Mouse (Mus musculus): ENCODE measurements around the gene Szt2. TPM values are rescaled to one million over a fixed set of nuclear protein-coding genes. Genes with fewer than 3 reads are reported as not detected.
A peak's percentile ranks its signal among the peaks of the same experiment; 100 is the strongest.

The Szt2 gene
- polyA plus RNA-seq (2016; fragmentation: Nextera tagmentation; extraction: Ambion mirVana) = 6.7 and 8.6 TPM in 2 replicates

GRCm38 (mm10) chr4:118409142-118409900 is at the start of gene Szt2, which contains the start of gene Med8:
Gene Szt2 (minus strand): TSS chr4:118409273.
Gene Med8 (plus strand): TSS chr4:118409337.
- peak within 1 kb of the TSS; percentile 93 for H3K27ac ChIP-seq
- H3K27me3 ChIP-seq (ENCODE audit: insufficient read depth, poor library complexity, severe bottlenecking) = no peaks in the 10 kb centered on the region
- peak within 1 kb of the TSS; percentile 94 for H3K4me3 ChIP-seq
- peaks cover 16% of the 10 kb centered on the region for H3K4me1 ChIP-seq
- H3K9me3 ChIP-seq = no peaks in the 10 kb centered on the region
- peak; percentile 97 for DNase-seq (ENCODE audit: low spot score)
- under 1% methylated on average over 53 of the region's 53 CpGs for WGBS
- H3K36me3 ChIP-seq = peaks cover 47% of the 10 kb centered on the region

GRCm38 (mm10) chr4:118457345-118457975 is 48.4 kb upstream of the Szt2 start, which contains the start of gene Mpl:
Gene Mpl (minus strand): TSS chr4:118457513.
- 58% methylated on average over 9 of the region's 9 CpGs for WGBS
- Histone ChIP-seq H3K27me3 (ENCODE audit: insufficient read depth, poor library complexity, severe bottlenecking) (no peaks in the 10 kb centered on the region; the same call in 1 of the 2 replicates), H3K9me3 (no peaks in the 10 kb centered on the region), H3K27ac (peak within 1 kb of the TSS; percentile 67), H3K4me3 (no peak within 1 kb of the TSS), H3K4me1 (peaks cover 12% of the 10 kb centered on the region), H3K36me3 (no peaks in the 10 kb centered on the region)
- DNase-seq (ENCODE audit: low spot score) = no peak

GRCm38 (mm10) chr4:118446415-118447153 is 37.5 kb upstream of the Szt2 start:
- Histone ChIP-seq H3K27ac (peak overlapping the region; percentile 72; the same call in 1 of the 2 replicates), H3K27me3 (ENCODE audit: insufficient read depth, poor library complexity, severe bottlenecking) (peaks cover 12% of the 10 kb centered on the region; the same call in 1 of the 2 replicates), H3K36me3 (no peaks in the 10 kb centered on the region), H3K4me3 (peak overlapping the region; percentile 59), H3K4me1 (peaks cover 12% of the 10 kb centered on the region), H3K9me3 (no peaks in the 10 kb centered on the region)
- WGBS = 35% methylated on average over 24 of the region's 24 CpGs
- DNase-seq (ENCODE audit: low spot score) = no peak

GRCm38 (mm10) chr4:118445781-118446414 is 36.8 kb upstream of the Szt2 start:
- Histone ChIP-seq H3K27ac (peak overlapping the region; percentile 72; the same call in 1 of the 2 replicates), H3K4me3 (peak overlapping the region; percentile 59), H3K36me3 (no peaks in the 10 kb centered on the region), H3K27me3 (ENCODE audit: insufficient read depth, poor library complexity, severe bottlenecking) (peaks cover 12% of the 10 kb centered on the region; the same call in 1 of the 2 replicates), H3K4me1 (peaks cover 12% of the 10 kb centered on the region), H3K9me3 (no peaks in the 10 kb centered on the region)
- DNase-seq (ENCODE audit: low spot score) = peak; percentile 81
- WGBS = 18% methylated on average over 18 of the region's 18 CpGs

- no peak overlapping the region for H3K4me3 ChIP-seq
- peaks cover 12% of the 10 kb centered on the region; the same call in 1 of the 2 replicates for H3K27me3 ChIP-seq (ENCODE audit: insufficient read depth, poor library complexity, severe bottlenecking)
- H3K9me3 ChIP-seq = no peaks in the 10 kb centered on the region
- no peaks in the 10 kb centered on the region for H3K36me3 ChIP-seq
- no peak for DNase-seq (ENCODE audit: low spot score)
- WGBS = 79% methylated on average over 10 of the region's 10 CpGs
- no peak overlapping the region for H3K27ac ChIP-seq
- peaks cover 12% of the 10 kb centered on the region for H3K4me1 ChIP-seq
Observed at GRCm38 (mm10) chr4:118445088-118445487, 36.0 kb upstream of the Szt2 start.

- H3K36me3 ChIP-seq = peaks cover 30% of the 10 kb centered on the region
- no peaks in the 10 kb centered on the region for H3K27me3 ChIP-seq (ENCODE audit: insufficient read depth, poor library complexity, severe bottlenecking)
- WGBS = 6% methylated on average over 12 of the region's 12 CpGs
- H3K9me3 ChIP-seq = no peaks in the 10 kb centered on the region
- peaks cover 38% of the 10 kb centered on the region for H3K4me1 ChIP-seq
- H3K27ac ChIP-seq = peak overlapping the region; percentile 93
- DNase-seq (ENCODE audit: low spot score) = peak; percentile 84
- H3K4me3 ChIP-seq = peak overlapping the region; percentile 97
Observed at GRCm38 (mm10) chr4:118437829-118438253, 28.8 kb upstream of the Szt2 start.

GRCm38 (mm10) chr4:118436820-118437603 is 27.9 kb upstream of the Szt2 start, which contains the start of gene Cdc20:
Gene Cdc20 (minus strand): TSS chr4:118437352.
- H3K4me1 ChIP-seq = peaks cover 38% of the 10 kb centered on the region
- no peaks in the 10 kb centered on the region for H3K27me3 ChIP-seq (ENCODE audit: insufficient read depth, poor library complexity, severe bottlenecking)
- peak; percentile 99 for DNase-seq (ENCODE audit: low spot score)
- under 1% methylated on average over 67 of the region's 67 CpGs for WGBS
- peaks cover 38% of the 10 kb centered on the region for H3K36me3 ChIP-seq
- H3K4me3 ChIP-seq = peak within 1 kb of the TSS; percentile 97
- no peaks in the 10 kb centered on the region for H3K9me3 ChIP-seq
- H3K27ac ChIP-seq = peak within 1 kb of the TSS; percentile 93

- no peaks in the 10 kb centered on the region for H3K27me3 ChIP-seq (ENCODE audit: insufficient read depth, poor library complexity, severe bottlenecking)
- H3K9me3 ChIP-seq = no peaks in the 10 kb centered on the region
- peaks cover 56% of the 10 kb centered on the region for H3K36me3 ChIP-seq
- DNase-seq (ENCODE audit: low spot score) = no peak
- H3K4me3 ChIP-seq = no peak overlapping the region
- H3K4me1 ChIP-seq = peaks cover 61% of the 10 kb centered on the region
- H3K27ac ChIP-seq = no peak overlapping the region
- WGBS = 85% methylated on average over 8 of the region's 8 CpGs
Observed at GRCm38 (mm10) chr4:118432332-118432731, 23.3 kb upstream of the Szt2 start.

GRCm38 (mm10) chr4:118429215-118429895 is 20.3 kb upstream of the Szt2 start:
- WGBS = 46% methylated on average over 7 of the region's 7 CpGs
- no peak for DNase-seq (ENCODE audit: low spot score)
- Histone ChIP-seq H3K36me3 (peaks cover 41% of the 10 kb centered on the region), H3K9me3 (no peaks in the 10 kb centered on the region), H3K27ac (peak overlapping the region; percentile 95), H3K4me3 (peak overlapping the region; percentile 78), H3K4me1 (peaks cover 40% of the 10 kb centered on the region), H3K27me3 (ENCODE audit: insufficient read depth, poor library complexity, severe bottlenecking) (no peaks in the 10 kb centered on the region)

GRCm38 (mm10) chr4:118428531-118429214 is 19.6 kb upstream of the Szt2 start:
- H3K27ac ChIP-seq = peak overlapping the region; percentile 95
- H3K27me3 ChIP-seq (ENCODE audit: insufficient read depth, poor library complexity, severe bottlenecking) = no peaks in the 10 kb centered on the region
- H3K36me3 ChIP-seq = peaks cover 40% of the 10 kb centered on the region
- peak; percentile 78 for DNase-seq (ENCODE audit: low spot score)
- H3K4me1 ChIP-seq = peaks cover 35% of the 10 kb centered on the region
- WGBS = 36% methylated on average over 15 of the region's 15 CpGs
- peak overlapping the region; percentile 78 for H3K4me3 ChIP-seq
- no peaks in the 10 kb centered on the region for H3K9me3 ChIP-seq

Data from heart, embryonic 10.5 days (tissue).